Mouse (Mus musculus) small intestine, adult 2 months (tissue): ENCODE results near the gene Slc25a28.

Source experiments
- CTCF ChIP-seq: fragments of 200-500 bp; IDR thresholded peaks from 2 replicates; pipeline ENCODE4 v1.5.1; 2012; ENCODE audit warnings: low read depth, mild to moderate bottlenecking, control low read depth, inconsistent platforms, low read length, moderate library complexity, mixed read lengths; ENCODE audit not compliant: insufficient replicate concordance, insufficient read length; ENCODE audit errors: extremely low read depth
- POLR2A ChIP-seq: fragments of 200-500 bp; IDR thresholded peaks from 2 replicates; pipeline ENCODE4 v1.6.1; 2012; ENCODE audit warnings: low read depth, mild to moderate bottlenecking, control low read depth, inconsistent platforms, low read length, moderate library complexity

DNA sequence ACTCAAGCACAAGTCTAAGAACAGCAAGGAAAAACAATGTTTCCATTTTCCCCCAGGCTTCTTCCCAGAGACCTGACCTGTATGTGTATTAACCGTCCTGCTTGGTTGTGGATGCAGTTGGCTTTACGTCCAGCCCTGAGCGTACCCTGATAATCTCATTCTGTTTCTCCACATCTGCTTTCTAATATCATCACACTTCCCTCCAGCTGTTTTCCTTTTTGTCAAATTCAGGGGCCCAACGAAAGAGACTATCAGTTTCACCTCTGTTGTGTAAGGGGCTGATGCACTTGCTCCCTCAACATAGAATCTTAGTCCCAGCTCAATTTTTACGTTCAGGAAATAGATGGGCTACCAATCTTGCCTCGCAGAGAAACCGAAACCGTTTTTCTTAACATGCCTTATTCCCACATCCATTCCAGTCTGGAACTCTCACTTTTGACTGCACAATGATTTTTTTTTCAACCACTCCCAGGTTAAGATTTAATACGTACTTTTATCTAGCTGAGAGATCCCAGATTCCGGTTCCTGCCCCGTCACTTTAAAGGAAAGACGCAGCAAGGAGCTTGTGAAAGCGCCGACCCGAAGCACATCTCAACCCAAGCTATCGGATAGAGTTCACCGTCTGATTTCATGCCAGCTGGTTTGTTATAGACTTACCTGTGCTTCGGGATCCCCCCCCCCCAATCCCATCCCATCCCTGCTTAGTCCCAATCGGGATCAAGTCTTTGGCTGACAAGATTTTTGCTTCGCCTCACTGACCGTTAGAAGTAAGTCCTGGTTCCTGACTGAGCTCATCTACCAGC, 967 bp downstream of the Slc25a28 start:
- TF ChIP-seq CTCF = no peak
- TF ChIP-seq POLR2A = no peak
